Mouse (Mus musculus) neural tube, embryonic 13.5 days (tissue): ENCODE data around the gene Cyb561d2. TPM values are rescaled to one million over a fixed set of nuclear protein-coding genes. Genes with fewer than 3 reads are reported as not detected.

Experiments used
- ATAC-seq: fragments of 200-750 bp; cut with Nextera tagmentation; 2 replicates; pipeline ENCODE4 v1.8.0; 2017; ENCODE audit warnings: low read depth, mild to moderate bottlenecking, moderate TSS enrichment, moderate library complexity
- H3K27ac ChIP-seq: fragments of 300-500 bp; sonication (generic); replicated peaks from 2 replicates; pipeline ENCODE4 v1.5.1; 2015; ENCODE audit warnings: moderate library complexity, mild to moderate bottlenecking, inconsistent platforms
- H3K27me3 ChIP-seq: fragments of 300-500 bp; sonication (generic); 2 replicates; pipeline ENCODE4 v1.6.1; 2015; ENCODE audit warnings: mild to moderate bottlenecking, inconsistent platforms
- H3K36me3 ChIP-seq: fragments of 300-500 bp; sonication (generic); 2 replicates; pipeline ENCODE4 v1.6.1; 2015; ENCODE audit warnings: mild to moderate bottlenecking, inconsistent platforms
- H3K4me1 ChIP-seq: fragments of 300-500 bp; sonication (generic); replicated peaks from 2 replicates; pipeline ENCODE4 v1.6.1; 2015; ENCODE audit warnings: inconsistent platforms
- H3K4me2 ChIP-seq: fragments of 300-500 bp; sonication (generic); 2 replicates; pipeline ENCODE4 v1.6.1; 2015; ENCODE audit warnings: inconsistent platforms, mild to moderate bottlenecking, moderate library complexity
- H3K4me3 ChIP-seq: fragments of 300-500 bp; sonication (generic); 2 replicates; pipeline ENCODE4 v1.5.1; 2015; ENCODE audit warnings: mild to moderate bottlenecking, inconsistent platforms
- H3K9ac ChIP-seq: fragments of 300-500 bp; sonication (generic); 2 replicates; pipeline ENCODE4 v1.6.1; 2015; ENCODE audit warnings: moderate library complexity, mild to moderate bottlenecking, inconsistent platforms
- H3K9me3 ChIP-seq: fragments of 300-500 bp; sonication (generic); 2 replicates; pipeline ENCODE4 v1.6.1; 2016; ENCODE audit warnings: inconsistent platforms
- WGBS: fragments of 180-500 bp; shearing (Covaris S2); methylation state at CpG from one replicate; pipeline ENCODE4 v1.1.7; 2015; 5-methylcytosine and 5-hydroxymethylcytosine counted together
- polyA plus RNA-seq: library from polyadenylated mRNA; unstranded; fragments of >200 nt; fragmentation: Nextera tagmentation; extraction: Ambion mirVana; gene quantifications from 2 replicates; pipeline ENCODE4 v1.2.1, GENCODE M21; 2015

Cyb561d2 gene
- polyA plus RNA-seq, 1 experiment from 2014 or later = 40.1 TPM

DNA sequence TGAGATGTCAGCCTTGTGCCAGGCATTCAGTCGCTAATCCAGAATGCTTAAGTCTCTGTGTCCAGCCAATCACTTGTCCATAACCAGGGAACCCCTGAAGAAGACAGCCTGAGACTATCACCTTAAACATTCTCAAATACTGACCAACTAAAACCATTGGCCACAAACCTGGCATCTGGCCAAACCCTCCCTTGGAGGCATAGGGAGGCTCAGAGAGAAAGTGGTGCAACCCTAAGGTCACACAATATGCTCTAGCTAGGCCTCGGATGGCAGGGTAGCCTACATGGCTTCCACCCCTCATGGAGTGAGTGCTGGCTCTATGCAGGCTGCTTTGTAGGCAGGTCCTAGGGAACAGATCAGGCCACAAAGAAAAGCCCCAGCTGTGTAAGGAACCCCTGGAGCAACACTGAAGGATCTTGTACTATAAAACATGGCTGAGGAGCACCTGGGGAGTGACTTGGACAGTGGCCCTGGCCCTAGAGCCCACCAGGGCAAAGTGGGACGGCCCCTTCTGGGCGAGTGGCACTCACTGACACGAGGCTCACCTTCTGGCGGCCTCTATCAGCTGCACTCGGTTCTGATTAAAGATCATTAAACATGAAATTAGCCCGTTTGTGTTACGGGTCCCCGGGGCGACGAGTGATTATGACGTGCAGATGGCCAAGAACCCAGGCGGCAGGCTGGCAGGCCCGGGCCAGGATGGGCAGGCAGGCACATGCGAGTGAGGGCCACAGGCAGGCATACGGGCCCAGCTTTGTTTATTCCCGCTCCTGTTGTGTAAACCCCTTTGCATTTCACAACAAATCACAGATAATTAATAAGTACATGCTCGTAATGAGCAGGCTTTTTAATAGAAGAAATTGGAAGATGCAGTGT is 37.1 kb downstream of the Cyb561d2 start:
- 35% methylated on average over 19 of the region's 19 CpGs for WGBS
- peak; percentile 62 for ATAC-seq
- Histone ChIP-seq H3K9me3 (no peaks in the 10 kb centered on the region), H3K27me3 (no peaks in the 10 kb centered on the region), H3K4me3 (no peak overlapping the region), H3K36me3 (peaks cover 7% of the 10 kb centered on the region; the same call in 1 of the 2 replicates), H3K27ac (peak overlapping the region; percentile 90), H3K4me1 (peaks cover 87% of the 10 kb centered on the region), H3K4me2 (no peak overlapping the region), H3K9ac (peak overlapping the region; percentile 36; the same call in 1 of the 2 replicates)

DNA sequence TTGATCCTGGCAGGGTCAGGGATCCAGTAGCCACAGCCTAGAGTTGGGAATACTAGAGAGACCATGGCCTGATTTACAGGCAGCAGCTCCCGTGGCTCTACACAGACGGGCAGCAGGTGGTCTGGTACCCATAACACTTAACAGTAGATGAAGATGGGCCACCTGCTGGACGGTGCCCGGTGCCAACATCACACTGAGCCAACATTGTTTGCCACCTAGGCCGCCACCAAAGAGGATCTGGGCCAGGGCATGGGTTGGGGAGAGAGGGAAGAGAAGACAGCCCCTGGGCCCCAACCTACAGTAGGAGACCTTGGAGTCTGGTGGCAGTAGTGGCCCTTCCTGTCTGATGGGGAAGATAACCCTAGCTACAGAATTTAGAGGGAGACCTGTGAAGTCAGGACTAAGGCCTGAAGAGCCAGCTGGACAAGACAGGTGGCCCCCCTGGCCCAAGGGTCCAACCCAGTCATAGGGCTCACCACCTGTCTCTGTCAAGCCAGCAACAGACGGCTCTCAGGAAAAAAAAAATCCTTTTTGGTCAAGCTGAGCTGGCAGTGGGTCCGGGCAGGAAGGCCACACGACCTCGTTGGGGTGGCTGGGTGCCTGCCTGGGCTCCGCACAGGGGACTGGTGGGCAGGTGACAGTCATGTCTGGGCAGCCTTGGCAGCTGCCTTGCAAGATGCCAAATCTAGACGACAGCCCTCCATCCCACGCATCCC is 39.7 kb downstream of the Cyb561d2 start:
- ATAC-seq = no peak
- WGBS = 79% methylated on average over 12 of the region's 12 CpGs

DNA sequence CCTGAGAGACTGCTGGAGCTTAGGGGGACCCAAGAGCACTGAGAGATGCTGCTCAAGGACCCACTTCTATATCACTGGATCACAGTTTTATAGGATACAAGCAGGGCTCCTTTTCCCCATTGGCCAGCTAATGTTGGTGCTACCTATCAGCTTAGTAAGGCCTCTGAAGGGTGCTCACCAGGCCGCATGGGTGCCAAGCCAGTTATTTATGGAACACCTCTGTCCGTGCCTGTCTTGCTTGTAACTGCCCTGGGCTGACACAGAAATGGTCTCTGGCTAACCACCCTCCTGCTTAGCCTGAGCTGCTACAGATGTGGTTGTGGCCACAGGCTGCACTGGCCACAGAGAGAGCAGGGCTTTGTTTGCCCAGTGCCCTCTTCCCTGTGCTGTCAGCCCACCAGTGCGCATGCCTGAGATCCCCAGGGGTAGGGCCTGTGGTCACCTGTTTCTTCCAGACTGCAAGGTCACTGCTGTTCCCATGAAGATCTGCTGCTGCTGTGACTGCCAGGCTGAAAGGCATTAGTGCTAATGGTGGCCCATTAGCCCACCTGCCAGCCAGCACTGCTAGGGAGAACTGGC is 41.2 kb downstream of the Cyb561d2 start:
- WGBS = 75% methylated on average over 3 of the region's 3 CpGs
- no peak overlapping the region for H3K4me2 ChIP-seq
- no peaks in the 10 kb centered on the region for H3K27me3 ChIP-seq
- no peak overlapping the region for H3K4me3 ChIP-seq
- peaks cover 46% of the 10 kb centered on the region for H3K4me1 ChIP-seq
- no peaks in the 10 kb centered on the region for H3K9me3 ChIP-seq
- peaks cover 18% of the 10 kb centered on the region for H3K36me3 ChIP-seq
- ATAC-seq = no peak
- peak overlapping the region; percentile 56 for H3K27ac ChIP-seq
- 0 out of 2 replicates have a peak overlapping the region, but pooled peaks have one; percentile 31 for H3K9ac ChIP-seq

More for the DNA sequence above, 39.7 kb downstream of the Cyb561d2 start:
- Histone ChIP-seq H3K27me3 (no peaks in the 10 kb centered on the region), H3K9ac (no peak overlapping the region), H3K4me3 (no peak overlapping the region), H3K9me3 (no peaks in the 10 kb centered on the region), H3K4me1 (peaks cover 61% of the 10 kb centered on the region), H3K4me2 (no peak overlapping the region), H3K27ac (no peak overlapping the region), H3K36me3 (peaks cover 17% of the 10 kb centered on the region)

DNA sequence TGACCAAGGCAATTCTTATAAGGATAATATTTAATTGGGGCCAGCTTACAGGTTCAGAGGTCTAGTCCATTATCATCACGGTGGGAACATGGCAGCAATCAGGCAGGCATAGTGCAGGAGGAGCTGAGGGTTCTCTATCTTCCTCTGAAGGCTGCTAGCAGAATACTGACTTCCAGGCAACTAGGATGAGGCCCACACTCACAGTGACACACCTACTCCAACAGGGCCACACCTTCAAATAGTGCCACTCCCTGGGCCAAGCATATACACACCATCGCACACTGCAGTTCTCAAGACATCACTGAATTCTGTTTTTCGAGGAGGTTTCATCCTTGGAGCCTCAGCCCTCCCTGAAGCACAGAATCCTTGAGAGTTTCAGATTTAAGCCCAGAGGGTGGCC is 45.6 kb downstream of the Cyb561d2 start:
- peaks cover 18% of the 10 kb centered on the region for H3K36me3 ChIP-seq
- no peaks in the 10 kb centered on the region for H3K27me3 ChIP-seq
- no peak overlapping the region for H3K27ac ChIP-seq
- no peaks in the 10 kb centered on the region for H3K9me3 ChIP-seq
- ATAC-seq = no peak
- no peak overlapping the region for H3K4me2 ChIP-seq
- H3K4me3 ChIP-seq = no peak overlapping the region
- peaks cover 37% of the 10 kb centered on the region for H3K4me1 ChIP-seq
- H3K9ac ChIP-seq = no peak overlapping the region
- WGBS = 96% methylated on average over 3 of the region's 3 CpGs

DNA sequence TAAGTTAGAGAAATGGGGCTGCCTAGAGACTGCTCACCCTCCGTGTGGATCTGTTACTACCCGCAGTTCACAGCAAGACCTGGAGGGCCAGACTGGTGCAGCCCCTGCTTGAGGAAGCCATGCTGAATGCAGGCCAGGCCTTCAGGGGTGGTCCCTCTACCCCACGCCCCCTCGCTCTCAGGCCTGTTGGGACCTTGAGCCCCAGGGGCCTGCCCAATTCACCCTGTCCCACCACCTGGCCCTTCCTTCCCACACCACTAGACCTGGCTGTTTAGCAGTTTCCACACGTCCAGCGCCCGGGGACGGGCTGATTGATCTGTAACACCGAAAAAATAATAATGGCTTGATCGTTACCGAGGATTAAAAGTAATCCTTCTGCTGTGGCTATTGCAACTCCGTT is 47.8 kb downstream of the Cyb561d2 start:
- Histone ChIP-seq H3K4me3 (no peak overlapping the region), H3K9ac (no peak overlapping the region), H3K9me3 (no peaks in the 10 kb centered on the region), H3K27ac (0 out of 2 replicates have a peak overlapping the region, but pooled peaks have one; percentile 62), H3K4me2 (no peak overlapping the region), H3K4me1 (peaks cover 41% of the 10 kb centered on the region), H3K36me3 (peaks cover 14% of the 10 kb centered on the region), H3K27me3 (no peaks in the 10 kb centered on the region)
- 67% methylated on average over 12 of the region's 12 CpGs for WGBS
- no peak for ATAC-seq

DNA sequence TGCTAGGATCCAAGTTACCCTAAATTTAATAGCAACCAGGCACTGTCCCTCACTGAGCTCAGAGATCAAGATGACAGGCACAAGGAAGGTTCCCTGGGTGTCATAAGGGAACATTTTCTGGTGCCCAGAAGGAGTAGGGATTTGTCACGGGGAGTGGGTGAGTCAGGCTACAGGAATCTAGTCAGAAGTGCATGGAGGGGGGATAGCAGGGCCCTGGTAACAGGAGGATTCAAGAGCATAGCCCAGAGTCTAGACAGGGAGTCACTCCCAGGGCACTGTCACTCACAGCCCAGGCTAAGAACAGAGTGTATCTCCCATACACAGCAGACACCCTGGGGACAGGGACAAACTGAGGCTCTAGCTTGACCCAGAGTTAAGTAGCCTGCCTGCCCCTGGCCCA is 48.5 kb downstream of the Cyb561d2 start:
- WGBS = 50% methylated on average over 1 of the region's 1 CpGs
- no peak for ATAC-seq
- H3K4me3 ChIP-seq = no peak overlapping the region
- H3K9ac ChIP-seq = no peak overlapping the region
- H3K27ac ChIP-seq = peak overlapping the region; percentile 62
- H3K36me3 ChIP-seq = peaks cover 14% of the 10 kb centered on the region
- H3K9me3 ChIP-seq = no peaks in the 10 kb centered on the region
- peaks cover 41% of the 10 kb centered on the region for H3K4me1 ChIP-seq
- H3K4me2 ChIP-seq = no peak overlapping the region
- H3K27me3 ChIP-seq = no peaks in the 10 kb centered on the region

DNA sequence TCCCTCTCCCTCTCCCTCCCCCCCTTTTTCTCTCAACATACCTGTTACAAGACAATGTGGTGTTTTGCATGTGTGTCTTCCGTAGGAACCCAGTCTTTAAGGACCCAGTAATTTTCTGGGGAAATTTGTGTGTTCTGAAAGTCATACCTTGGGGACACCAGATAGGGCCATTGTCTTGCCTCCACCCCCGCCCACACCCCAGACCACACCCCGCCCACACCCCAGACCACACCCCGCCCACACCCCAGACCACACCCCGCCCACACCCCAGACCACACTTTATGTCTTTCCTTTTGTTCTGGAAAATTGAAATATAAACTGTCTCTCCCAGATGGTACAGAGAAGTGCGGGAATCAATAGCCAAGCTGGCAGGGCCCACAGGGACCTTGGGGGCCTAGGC is 51.4 kb downstream of the Cyb561d2 start:
- no peaks in the 10 kb centered on the region for H3K27me3 ChIP-seq
- no peak overlapping the region for H3K4me2 ChIP-seq
- no peak overlapping the region for H3K9ac ChIP-seq
- no peak for ATAC-seq
- peaks cover 59% of the 10 kb centered on the region for H3K4me1 ChIP-seq
- no peaks in the 10 kb centered on the region for H3K36me3 ChIP-seq
- H3K27ac ChIP-seq = no peak overlapping the region
- H3K9me3 ChIP-seq = no peaks in the 10 kb centered on the region
- H3K4me3 ChIP-seq = no peak overlapping the region
- WGBS = 59% methylated on average over 6 of the region's 6 CpGs

DNA sequence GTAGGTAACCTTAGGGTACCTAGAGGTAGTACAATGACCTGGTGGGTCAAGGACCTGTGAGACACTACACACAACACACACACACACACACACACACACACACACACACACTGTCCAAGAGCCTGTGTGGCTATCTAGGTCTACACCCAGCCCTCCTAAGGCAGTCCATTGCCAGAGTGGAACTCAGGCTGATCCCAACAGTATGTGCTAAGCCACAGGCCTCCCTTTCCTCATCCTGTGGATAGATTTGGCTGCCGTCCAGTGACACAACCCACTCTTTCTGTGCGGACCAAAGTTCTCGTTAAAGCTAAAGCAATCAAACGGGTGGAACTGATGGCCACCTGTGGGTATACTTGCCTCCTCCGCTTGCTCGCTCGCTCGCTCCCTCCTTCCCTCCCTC is 51.8 kb downstream of the Cyb561d2 start:
- peaks cover 63% of the 10 kb centered on the region for H3K4me1 ChIP-seq
- H3K36me3 ChIP-seq = no peaks in the 10 kb centered on the region
- no peak overlapping the region for H3K27ac ChIP-seq
- no peak for ATAC-seq
- no peak overlapping the region for H3K4me2 ChIP-seq
- no peaks in the 10 kb centered on the region for H3K9me3 ChIP-seq
- no peaks in the 10 kb centered on the region for H3K27me3 ChIP-seq
- H3K9ac ChIP-seq = no peak overlapping the region
- no peak overlapping the region for H3K4me3 ChIP-seq
- 45% methylated on average over 8 of the region's 8 CpGs for WGBS

Other genes with a start within 250 kb of the Cyb561d2 start
- 8.7 and 9.2 TPM in 2 replicates for gene Cish, start 246.2 kb downstream of the Cyb561d2 start, polyA plus RNA-seq
- gene Hemk1, start 203.8 kb downstream of the Cyb561d2 start, polyA plus RNA-seq = 13.0 and 15.0 TPM in 2 replicates
- 6.4 and 6.5 TPM in 2 replicates for gene 6430571L13Rik, start 201.6 kb downstream of the Cyb561d2 start, polyA plus RNA-seq
- gene Cacna2d2, start 142.6 kb downstream of the Cyb561d2 start, polyA plus RNA-seq = 8.1 and 8.6 TPM in 2 replicates
- 43.4 and 44.4 TPM in 2 replicates for gene Tmem115, start 8.2 kb downstream of the Cyb561d2 start, polyA plus RNA-seq
- 66.7 and 73.7 TPM in 2 replicates for gene Nprl2, start within 50 bp of the Cyb561d2 start, polyA plus RNA-seq
- 1.2 and 1.3 TPM in 2 replicates for gene Zmynd10, start 5.1 kb upstream of the Cyb561d2 start, polyA plus RNA-seq
- 35.4 and 39.0 TPM in 2 replicates for gene Rassf1, start 9.4 kb upstream of the Cyb561d2 start, polyA plus RNA-seq
- gene Tusc2, start 21.1 kb upstream of the Cyb561d2 start, polyA plus RNA-seq = 95.3 and 114 TPM in 2 replicates
- 76.8 and 77.5 TPM in 2 replicates for gene Hyal2, start 25.8 kb upstream of the Cyb561d2 start, polyA plus RNA-seq
- gene Hyal1, start 34.7 kb upstream of the Cyb561d2 start, polyA plus RNA-seq = 8.2 and 8.5 TPM in 2 replicates
- gene Naa80, start 36.7 kb upstream of the Cyb561d2 start, polyA plus RNA-seq = 15.9 and 19.0 TPM in 2 replicates
- 1.9 and 2.0 TPM in 2 replicates for gene Hyal3, start 38.6 kb upstream of the Cyb561d2 start, polyA plus RNA-seq
- 13.5 and 17.4 TPM in 2 replicates for gene Ifrd2, start 45.4 kb upstream of the Cyb561d2 start, polyA plus RNA-seq
- 6.5 and 9.0 TPM in 2 replicates for gene Sema3b, start 67.0 kb upstream of the Cyb561d2 start, polyA plus RNA-seq
- 350 and 384 TPM in 2 replicates for gene Gnai2, start 93.2 kb upstream of the Cyb561d2 start, polyA plus RNA-seq
- 23.9 and 25.6 TPM in 2 replicates for gene Slc38a3, start 127.3 kb upstream of the Cyb561d2 start, polyA plus RNA-seq
- gene Gnat1, start 137.5 kb upstream of the Cyb561d2 start, polyA plus RNA-seq = 0.96 and 2.4 TPM in 2 replicates
- 12.2 and 13.2 TPM in 2 replicates for gene Sema3f, start 168.3 kb upstream of the Cyb561d2 start, polyA plus RNA-seq
- gene Rbm5, start 228.8 kb upstream of the Cyb561d2 start, polyA plus RNA-seq = 252 and 279 TPM in 2 replicates